Mouse (Mus musculus): ENCODE data around the gene Bsn. TPM values are rescaled to one million over a fixed set of nuclear protein-coding genes. Genes with fewer than 3 reads are reported as not detected.

The Bsn gene
- polyA plus RNA-seq, 1 experiment: 0.83 TPM

DNA sequence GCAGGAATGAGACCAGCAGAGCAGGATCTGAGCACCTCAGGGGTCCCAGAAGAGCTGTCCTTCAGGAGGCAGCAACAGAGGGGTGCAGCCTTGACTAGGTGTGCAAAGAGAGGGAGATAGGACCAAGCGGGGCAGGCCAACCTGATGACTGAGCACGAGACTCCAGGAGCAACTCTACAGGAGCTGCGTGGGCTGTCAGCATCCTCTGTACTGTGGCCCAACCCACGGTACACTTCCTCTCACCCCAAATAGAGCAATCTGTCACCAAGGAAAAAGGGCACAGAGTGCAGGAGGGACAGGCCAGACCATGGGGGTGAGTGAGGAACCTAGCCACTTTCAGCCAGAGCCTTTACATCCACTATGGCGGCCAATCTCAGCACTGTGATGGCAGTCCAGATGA is 33.4 kb downstream of the Bsn start:
- peaks cover 8% of the 10 kb centered on the region for H3K9me3 ChIP-seq
- H3K4me1 ChIP-seq: no peaks in the 10 kb centered on the region; the same call in 1 of the 2 replicates
- peaks cover 32% of the 10 kb centered on the region for H3K27me3 ChIP-seq (replicated peaks)
- no peak for TF ChIP-seq FLI1 (IDR thresholded peaks at IDR 0.05; ENCODE audit: low read length)
- no peak for TF ChIP-seq GATA1 (IDR thresholded peaks at IDR 0.05; ENCODE audit: borderline replicate concordance, low read length)
- no peak overlapping the region for H3K4me3 ChIP-seq (replicated peaks)
- no peaks in the 10 kb centered on the region for H3K36me3 ChIP-seq (replicated peaks; ENCODE audit: low read length)

GRCm38 (mm10) chr9:108154814-108155213 is 35.4 kb downstream of the Bsn start:
- H3K4me1 ChIP-seq: no peaks in the 10 kb centered on the region; the same call in 1 of the 2 replicates
- no peaks in the 10 kb centered on the region for H3K36me3 ChIP-seq (replicated peaks; ENCODE audit: low read length)
- H3K9me3 ChIP-seq: peaks cover 17% of the 10 kb centered on the region
- H3K4me3 ChIP-seq (replicated peaks): no peak overlapping the region
- H3K27me3 ChIP-seq (replicated peaks): peaks cover 34% of the 10 kb centered on the region
- TF ChIP-seq GATA1 (IDR thresholded peaks at IDR 0.05; ENCODE audit: borderline replicate concordance, low read length) (no peak), FLI1 (IDR thresholded peaks at IDR 0.05; ENCODE audit: low read length) (no peak)

DNA sequence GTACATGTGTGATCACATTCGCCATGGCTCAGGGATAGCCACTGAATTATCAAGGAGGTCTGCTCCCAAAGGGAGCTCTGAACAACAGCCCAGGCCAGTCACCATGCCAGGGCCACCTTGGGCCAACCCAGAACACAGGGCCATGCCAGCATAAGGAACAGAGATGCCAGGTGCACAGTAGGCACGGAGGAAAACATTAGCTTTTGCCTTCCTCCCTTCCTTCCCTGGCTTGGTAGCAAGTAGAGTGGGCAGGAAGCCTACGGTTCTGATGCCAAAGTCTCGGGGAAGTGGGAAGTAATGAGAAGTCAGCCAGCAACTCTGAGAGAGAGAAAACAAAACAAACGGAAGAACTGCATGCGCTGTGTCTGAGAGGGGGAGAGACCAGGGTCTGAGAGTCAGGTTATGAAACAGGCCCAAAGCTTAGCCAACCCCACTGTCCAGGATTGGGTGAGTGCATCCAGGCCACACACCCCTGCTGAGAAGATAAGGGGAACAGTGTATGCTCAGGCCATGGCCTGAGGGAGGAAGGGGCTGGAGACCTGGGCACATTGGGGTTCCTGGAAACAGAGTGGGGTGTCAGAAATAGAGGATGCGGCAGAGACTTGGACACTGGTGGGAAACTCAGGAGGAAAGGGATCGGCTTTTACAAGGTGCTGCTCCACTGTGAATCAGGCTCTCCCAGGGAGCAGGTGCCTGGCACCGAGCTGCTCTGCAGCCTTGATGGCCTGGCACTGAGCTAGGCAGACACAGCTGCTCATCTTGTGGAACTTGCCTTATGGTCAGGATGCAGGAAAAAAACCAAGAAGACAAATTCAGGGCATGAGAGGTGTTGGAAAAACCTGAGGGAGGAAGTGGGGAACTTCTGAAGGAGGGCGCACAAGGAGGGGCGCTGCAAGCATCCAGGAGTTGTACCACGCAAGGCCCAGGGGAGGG is 36.4 kb downstream of the Bsn start:
- Histone ChIP-seq H3K27me3 (replicated peaks) (peaks cover 29% of the 10 kb centered on the region), H3K36me3 (replicated peaks; ENCODE audit: low read length) (no peaks in the 10 kb centered on the region), H3K4me1 (no peaks in the 10 kb centered on the region; the same call in 1 of the 2 replicates), H3K9me3 (peaks cover 17% of the 10 kb centered on the region), H3K4me3 (replicated peaks) (no peak overlapping the region)
- TF ChIP-seq GATA1 (IDR thresholded peaks at IDR 0.05; ENCODE audit: borderline replicate concordance, low read length) (no peak), FLI1 (IDR thresholded peaks at IDR 0.05; ENCODE audit: low read length) (no peak)

- Histone ChIP-seq H3K4me3 (replicated peaks) (no peak overlapping the region), H3K9me3 (peaks cover 17% of the 10 kb centered on the region), H3K36me3 (replicated peaks; ENCODE audit: low read length) (no peaks in the 10 kb centered on the region), H3K27me3 (replicated peaks) (peaks cover 20% of the 10 kb centered on the region), H3K4me1 (peaks cover 12% of the 10 kb centered on the region)
- TF ChIP-seq GATA1 (IDR thresholded peaks at IDR 0.05; ENCODE audit: borderline replicate concordance, low read length): no peak
- TF ChIP-seq FLI1 (IDR thresholded peaks at IDR 0.05; ENCODE audit: low read length): no peak
These were observed 39.7 kb downstream of the Bsn start for GRCm38 (mm10) chr9:108150486-108150885.

- Histone ChIP-seq H3K27me3 (replicated peaks) (peaks cover 20% of the 10 kb centered on the region), H3K36me3 (replicated peaks; ENCODE audit: low read length) (no peaks in the 10 kb centered on the region), H3K4me1 (peaks cover 12% of the 10 kb centered on the region), H3K9me3 (peaks cover 19% of the 10 kb centered on the region), H3K4me3 (replicated peaks) (no peak overlapping the region)
- TF ChIP-seq GATA1 (IDR thresholded peaks at IDR 0.05; ENCODE audit: borderline replicate concordance, low read length) (no peak), FLI1 (IDR thresholded peaks at IDR 0.05; ENCODE audit: low read length) (no peak)
These were observed 40.4 kb downstream of the Bsn start for GRCm38 (mm10) chr9:108149817-108150216.

DNA sequence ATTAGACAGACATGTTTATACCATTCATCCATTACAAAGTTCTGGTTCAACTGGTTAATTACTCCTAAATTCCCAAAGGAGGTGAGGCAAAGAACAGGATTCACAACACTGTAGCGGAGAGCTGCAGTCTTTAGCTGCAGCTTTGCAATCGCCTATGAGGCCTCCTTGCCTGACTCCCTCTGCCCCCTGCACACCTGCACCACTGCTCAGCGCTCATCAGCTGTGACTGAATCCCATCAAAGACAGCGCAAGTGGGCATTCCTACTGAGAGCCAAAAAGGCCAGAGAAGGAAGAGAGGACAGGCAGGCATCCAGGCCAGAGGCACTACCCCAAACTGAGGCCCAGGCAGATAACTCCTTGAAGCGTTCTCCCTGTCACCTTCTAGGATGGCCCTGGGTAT is 42.6 kb downstream of the Bsn start:
- Histone ChIP-seq H3K36me3 (replicated peaks; ENCODE audit: low read length) (no peaks in the 10 kb centered on the region), H3K4me3 (replicated peaks) (no peak overlapping the region), H3K27me3 (replicated peaks) (peaks cover 22% of the 10 kb centered on the region), H3K4me1 (peaks cover 12% of the 10 kb centered on the region), H3K9me3 (peaks cover 29% of the 10 kb centered on the region)
- TF ChIP-seq FLI1 (IDR thresholded peaks at IDR 0.05; ENCODE audit: low read length) (no peak), GATA1 (IDR thresholded peaks at IDR 0.05; ENCODE audit: borderline replicate concordance, low read length) (no peak)

GRCm38 (mm10) chr9:108146451-108146850 is 43.7 kb downstream of the Bsn start:
- Histone ChIP-seq H3K4me3 (replicated peaks) (no peak overlapping the region), H3K36me3 (replicated peaks; ENCODE audit: low read length) (no peaks in the 10 kb centered on the region), H3K27me3 (replicated peaks) (peaks cover 18% of the 10 kb centered on the region), H3K9me3 (peaks cover 22% of the 10 kb centered on the region), H3K4me1 (peaks cover 12% of the 10 kb centered on the region)
- TF ChIP-seq GATA1 (IDR thresholded peaks at IDR 0.05; ENCODE audit: borderline replicate concordance, low read length) (no peak), FLI1 (IDR thresholded peaks at IDR 0.05; ENCODE audit: low read length) (no peak)

- Histone ChIP-seq H3K27me3 (replicated peaks) (peaks cover 19% of the 10 kb centered on the region), H3K36me3 (replicated peaks; ENCODE audit: low read length) (no peaks in the 10 kb centered on the region), H3K9me3 (peaks cover 16% of the 10 kb centered on the region), H3K4me3 (replicated peaks) (no peak overlapping the region), H3K4me1 (peaks cover 12% of the 10 kb centered on the region)
- TF ChIP-seq FLI1 (IDR thresholded peaks at IDR 0.05; ENCODE audit: low read length) (no peak), GATA1 (IDR thresholded peaks at IDR 0.05; ENCODE audit: borderline replicate concordance, low read length) (no peak)
These were observed 44.4 kb downstream of the Bsn start for GRCm38 (mm10) chr9:108145740-108146139.

DNA sequence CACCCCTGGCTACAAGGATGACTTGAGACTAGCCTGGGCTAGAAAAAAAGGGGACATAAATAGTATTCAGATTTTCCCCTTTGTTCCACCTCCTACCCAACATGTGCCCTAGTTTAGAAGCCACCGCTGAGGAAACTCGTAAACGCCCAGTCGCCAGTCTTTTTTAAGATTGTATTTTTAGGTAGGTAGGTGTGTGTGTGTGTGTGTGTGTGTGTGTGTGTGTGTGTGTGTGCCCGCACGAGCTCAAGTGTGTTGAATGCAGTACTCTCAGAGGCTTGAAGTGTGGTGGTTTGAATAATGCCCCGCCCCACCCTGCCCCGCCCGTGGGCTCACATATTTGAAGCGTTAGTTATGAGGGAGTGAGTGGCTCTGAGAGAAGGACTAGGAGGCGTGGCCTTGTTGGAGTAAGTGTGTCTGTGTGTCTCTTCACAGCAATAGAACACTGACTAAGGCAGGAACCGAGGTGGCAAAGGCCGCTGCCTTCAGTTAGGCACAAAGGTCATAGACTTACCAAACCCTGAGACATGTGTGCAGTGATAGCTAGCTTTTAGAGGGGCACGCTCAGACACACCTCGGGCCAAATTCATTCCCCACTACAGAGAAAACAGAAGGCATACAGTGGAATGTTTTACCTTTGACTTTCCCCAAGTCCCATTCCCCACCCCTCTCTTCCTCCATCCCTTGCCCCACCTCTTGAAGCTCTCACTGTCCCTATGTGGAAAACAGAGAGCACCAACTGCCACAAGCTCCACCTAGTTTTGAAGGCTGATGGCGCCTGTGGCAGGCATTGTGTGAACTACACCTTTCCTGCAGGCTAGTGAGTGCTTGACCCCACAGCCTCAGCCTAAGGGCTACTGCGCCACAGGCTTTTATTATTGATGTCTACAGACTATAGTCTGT is 45.6 kb downstream of the Bsn start:
- Histone ChIP-seq H3K4me1 (peaks cover 12% of the 10 kb centered on the region), H3K9me3 (peaks cover 16% of the 10 kb centered on the region), H3K27me3 (replicated peaks) (peaks cover 23% of the 10 kb centered on the region), H3K36me3 (replicated peaks; ENCODE audit: low read length) (no peaks in the 10 kb centered on the region), H3K4me3 (replicated peaks) (no peak overlapping the region)
- TF ChIP-seq GATA1 (IDR thresholded peaks at IDR 0.05; ENCODE audit: borderline replicate concordance, low read length) (no peak), FLI1 (IDR thresholded peaks at IDR 0.05; ENCODE audit: low read length) (no peak)
